Mouse (Mus musculus): ENCODE measurements around the gene Gm49373. TPM values are rescaled to one million over a fixed set of nuclear protein-coding genes. Genes with fewer than 3 reads are reported as not detected.
A peak's percentile ranks its signal among the peaks of the same experiment; 100 is the strongest.

Gene Gm49373
- polyA plus RNA-seq, 1 experiment from 2014 or later: 1.2 TPM

- peak overlapping the region; percentile 51 for H3K4me3 ChIP-seq (replicated peaks)
- H3K9ac ChIP-seq (replicated peaks): no peak overlapping the region
- WGBS: 2% methylated on average over 7 of the region's 7 CpGs
- peak overlapping the region; percentile 90 for H3K4me2 ChIP-seq (replicated peaks)
- no peak for ATAC-seq
- H3K4me1 ChIP-seq (replicated peaks): peaks cover 65% of the 10 kb centered on the region
- H3K27me3 ChIP-seq: peaks cover 97% of the 10 kb centered on the region
- no peak overlapping the region for H3K27ac ChIP-seq
- H3K36me3 ChIP-seq: no peaks in the 10 kb centered on the region
- no peaks in the 10 kb centered on the region for H3K9me3 ChIP-seq
Observed at GRCm38 (mm10) chr9:21032491-21032890, 40.4 kb downstream of the Gm49373 start.

- Histone ChIP-seq H3K4me1 (replicated peaks) (peaks cover 59% of the 10 kb centered on the region), H3K9ac (replicated peaks) (peak within 1 kb of the TSS; percentile 66), H3K9me3 (no peaks in the 10 kb centered on the region), H3K4me2 (replicated peaks) (peak within 1 kb of the TSS; percentile 90), H3K27me3 (peaks cover 97% of the 10 kb centered on the region), H3K36me3 (no peaks in the 10 kb centered on the region), H3K27ac (no peak within 1 kb of the TSS), H3K4me3 (replicated peaks) (peak within 1 kb of the TSS; percentile 51)
- under 1% methylated on average over 34 of the region's 35 CpGs for WGBS
- peak; percentile 12 for ATAC-seq
Observed at GRCm38 (mm10) chr9:21031896-21032351, 41.0 kb downstream of the Gm49373 start, which contains the start of gene Icam5. Gene Icam5 (plus strand): TSS chr9:21032073.

GRCm38 (mm10) chr9:21031251-21031895, 41.5 kb downstream of the Gm49373 start:
- Histone ChIP-seq H3K27ac (no peak overlapping the region), H3K9ac (replicated peaks) (peak overlapping the region; percentile 66), H3K4me1 (replicated peaks) (peaks cover 54% of the 10 kb centered on the region), H3K36me3 (no peaks in the 10 kb centered on the region), H3K4me3 (replicated peaks) (peak overlapping the region; percentile 51), H3K9me3 (no peaks in the 10 kb centered on the region), H3K27me3 (peaks cover 97% of the 10 kb centered on the region), H3K4me2 (replicated peaks) (peak overlapping the region; percentile 90)
- ATAC-seq: peak; percentile 72
- WGBS: 1% methylated on average over 36 of the region's 36 CpGs

- H3K9ac ChIP-seq (replicated peaks): no peak overlapping the region
- H3K4me3 ChIP-seq (replicated peaks): peak overlapping the region; percentile 51
- no peaks in the 10 kb centered on the region for H3K9me3 ChIP-seq
- 0 out of 2 replicates have a peak, but pooled peaks have one; percentile 28 for ATAC-seq
- peaks cover 96% of the 10 kb centered on the region for H3K27me3 ChIP-seq
- H3K4me2 ChIP-seq (replicated peaks): peak overlapping the region; percentile 90
- H3K36me3 ChIP-seq: no peaks in the 10 kb centered on the region
- under 1% methylated on average over 13 of the region's 13 CpGs for WGBS
- H3K27ac ChIP-seq: no peak overlapping the region
- peaks cover 53% of the 10 kb centered on the region for H3K4me1 ChIP-seq (replicated peaks)
Observed at GRCm38 (mm10) chr9:21030781-21031250, 42.1 kb downstream of the Gm49373 start.

- H3K4me2 ChIP-seq (replicated peaks): no peak overlapping the region
- H3K36me3 ChIP-seq: no peaks in the 10 kb centered on the region
- peaks cover 96% of the 10 kb centered on the region for H3K27me3 ChIP-seq
- WGBS: 27% methylated on average over 22 of the region's 22 CpGs
- no peak overlapping the region for H3K27ac ChIP-seq
- H3K4me3 ChIP-seq (replicated peaks): no peak overlapping the region
- no peak for ATAC-seq
- no peak overlapping the region for H3K9ac ChIP-seq (replicated peaks)
- peaks cover 50% of the 10 kb centered on the region for H3K4me1 ChIP-seq (replicated peaks)
- no peaks in the 10 kb centered on the region for H3K9me3 ChIP-seq
Observed at GRCm38 (mm10) chr9:21030055-21030600, 42.8 kb downstream of the Gm49373 start.

GRCm38 (mm10) chr9:21029291-21030054, 43.4 kb downstream of the Gm49373 start, which contains the start of gene Icam4:
Gene Icam4 (plus strand): TSS chr9:21029373.
- H3K27me3 ChIP-seq: peaks cover 90% of the 10 kb centered on the region
- no peak within 1 kb of the TSS for H3K27ac ChIP-seq
- 0 out of 2 replicates have a peak within 1 kb of the TSS, but pooled peaks have one; percentile 8 for H3K9ac ChIP-seq (replicated peaks)
- H3K9me3 ChIP-seq: no peaks in the 10 kb centered on the region
- ATAC-seq: peak; percentile 4; the same call in 1 of the 2 replicates
- no peaks in the 10 kb centered on the region for H3K36me3 ChIP-seq
- peaks cover 45% of the 10 kb centered on the region for H3K4me1 ChIP-seq (replicated peaks)
- WGBS: 2% methylated on average over 37 of the region's 37 CpGs
- H3K4me3 ChIP-seq (replicated peaks): peak within 1 kb of the TSS; percentile 23
- H3K4me2 ChIP-seq (replicated peaks): peak within 1 kb of the TSS; percentile 48

GRCm38 (mm10) chr9:21028560-21029110, 44.3 kb downstream of the Gm49373 start:
- H3K27me3 ChIP-seq: peaks cover 82% of the 10 kb centered on the region
- H3K36me3 ChIP-seq: no peaks in the 10 kb centered on the region
- H3K9ac ChIP-seq (replicated peaks): no peak overlapping the region
- H3K4me2 ChIP-seq (replicated peaks): no peak overlapping the region
- 84% methylated on average over 6 of the region's 6 CpGs for WGBS
- no peak overlapping the region for H3K4me3 ChIP-seq (replicated peaks)
- no peaks in the 10 kb centered on the region for H3K9me3 ChIP-seq
- H3K4me1 ChIP-seq (replicated peaks): peaks cover 44% of the 10 kb centered on the region
- no peak for ATAC-seq
- no peak overlapping the region for H3K27ac ChIP-seq

- no peak for ATAC-seq
- H3K9ac ChIP-seq (replicated peaks): no peak overlapping the region
- peaks cover 74% of the 10 kb centered on the region for H3K27me3 ChIP-seq
- H3K4me2 ChIP-seq (replicated peaks): no peak overlapping the region
- no peaks in the 10 kb centered on the region for H3K9me3 ChIP-seq
- no peak overlapping the region for H3K27ac ChIP-seq
- H3K4me3 ChIP-seq (replicated peaks): no peak overlapping the region
- H3K36me3 ChIP-seq: no peaks in the 10 kb centered on the region
- WGBS: 50% methylated on average over 8 of the region's 8 CpGs
- H3K4me1 ChIP-seq (replicated peaks): peaks cover 36% of the 10 kb centered on the region
Observed at GRCm38 (mm10) chr9:21027774-21028290, 45.1 kb downstream of the Gm49373 start.

GRCm38 (mm10) chr9:21026849-21027248, 46.0 kb downstream of the Gm49373 start:
- Histone ChIP-seq H3K9me3 (no peaks in the 10 kb centered on the region), H3K27me3 (peaks cover 70% of the 10 kb centered on the region)
- 84% methylated on average over 12 of the region's 12 CpGs for WGBS

GRCm38 (mm10) chr9:21025258-21025810, 47.6 kb downstream of the Gm49373 start:
- no peaks in the 10 kb centered on the region for H3K36me3 ChIP-seq
- H3K27me3 ChIP-seq: peaks cover 59% of the 10 kb centered on the region
- peaks cover 11% of the 10 kb centered on the region for H3K4me1 ChIP-seq (replicated peaks)
- no peak overlapping the region for H3K9ac ChIP-seq (replicated peaks)
- no peaks in the 10 kb centered on the region for H3K9me3 ChIP-seq
- no peak for ATAC-seq
- no peak overlapping the region for H3K4me2 ChIP-seq (replicated peaks)
- H3K4me3 ChIP-seq (replicated peaks): no peak overlapping the region
- WGBS: 73% methylated on average over 19 of the region's 19 CpGs
- H3K27ac ChIP-seq: no peak overlapping the region

More at GRCm38 (mm10) chr9:21026849-21027248, 46.0 kb downstream of the Gm49373 start:
- ATAC-seq: no peak
- H3K36me3 ChIP-seq: no peaks in the 10 kb centered on the region
- H3K4me1 ChIP-seq (replicated peaks): peaks cover 26% of the 10 kb centered on the region
- no peak overlapping the region for H3K9ac ChIP-seq (replicated peaks)
- H3K4me2 ChIP-seq (replicated peaks): no peak overlapping the region
- no peak overlapping the region for H3K4me3 ChIP-seq (replicated peaks)
- no peak overlapping the region for H3K27ac ChIP-seq

GRCm38 (mm10) chr9:21022726-21023125, 50.2 kb downstream of the Gm49373 start:
- WGBS: 84% methylated on average over 1 of the region's 1 CpGs
- Histone ChIP-seq H3K27me3 (peaks cover 50% of the 10 kb centered on the region), H3K27ac (no peak overlapping the region)

More at GRCm38 (mm10) chr9:21022726-21023125, 50.2 kb downstream of the Gm49373 start:
- Histone ChIP-seq H3K4me1 (replicated peaks) (no peaks in the 10 kb centered on the region), H3K4me2 (replicated peaks) (no peak overlapping the region), H3K9ac (replicated peaks) (no peak overlapping the region), H3K36me3 (no peaks in the 10 kb centered on the region), H3K9me3 (no peaks in the 10 kb centered on the region), H3K4me3 (replicated peaks) (no peak overlapping the region)
- ATAC-seq: no peak
